Mouse (Mus musculus) midbrain, embryonic 16.5 days (tissue): ENCODE results near the gene Ggt1. TPM values are rescaled to one million over a fixed set of nuclear protein-coding genes. Genes with fewer than 3 reads are reported as not detected.
A peak's percentile ranks its signal among the peaks of the same experiment; 100 is the strongest.

Experiments
- ATAC-seq: fragments of 200-750 bp; cut with Nextera tagmentation; 2 replicates; pipeline ENCODE4 v1.8.0; 2017; ENCODE audit warnings: moderate TSS enrichment
- H3K27ac ChIP-seq: fragments of 300-500 bp; sonication (generic); 2 replicates; pipeline ENCODE4 v1.5.1; 2014; ENCODE audit warnings: mild to moderate bottlenecking, low read length, mixed read lengths
- H3K27me3 ChIP-seq: fragments of 300-500 bp; sonication (generic); 2 replicates; pipeline ENCODE4 v1.6.1; 2014; ENCODE audit warnings: low read depth, low read length, mixed read lengths; ENCODE audit not compliant: control insufficient read depth, insufficient read depth
- H3K36me3 ChIP-seq: fragments of 300-500 bp; sonication (generic); 2 replicates; pipeline ENCODE4 v1.6.1; 2014; ENCODE audit warnings: mild to moderate bottlenecking, low read length, moderate library complexity, mixed read lengths; ENCODE audit not compliant: control insufficient read depth, insufficient read depth
- H3K4me1 ChIP-seq: fragments of 300-500 bp; sonication (generic); 2 replicates; pipeline ENCODE4 v1.6.1; 2014; ENCODE audit warnings: mild to moderate bottlenecking, low read length, mixed read lengths; ENCODE audit not compliant: control insufficient read depth, insufficient read depth
- H3K4me2 ChIP-seq: fragments of 300-500 bp; sonication (generic); 2 replicates; pipeline ENCODE4 v1.6.1; 2014; ENCODE audit warnings: mild to moderate bottlenecking, low read length, mixed read lengths
- H3K4me3 ChIP-seq: fragments of 300-500 bp; sonication (generic); 2 replicates; pipeline ENCODE4 v1.5.1; 2014; ENCODE audit warnings: low read depth, mild to moderate bottlenecking, low read length, moderate library complexity, mixed read lengths
- H3K9ac ChIP-seq: fragments of 300-500 bp; sonication (generic); 2 replicates; pipeline ENCODE4 v1.6.1; 2014; ENCODE audit warnings: low read depth, low read length, mixed read lengths
- H3K9me3 ChIP-seq: fragments of 300-500 bp; sonication (generic); replicated peaks from 2 replicates; pipeline ENCODE4 v1.6.1; 2014; ENCODE audit warnings: mild to moderate bottlenecking, low read length, mixed read lengths; ENCODE audit not compliant: control insufficient read depth, poor library complexity, severe bottlenecking
- WGBS: fragments of 180-500 bp; shearing (Covaris S2); extraction: QIAGEN DNeasy Blood & Tissue Kit; methylation state at CpG from one replicate; pipeline ENCODE4 v1.1.7; 2014; 5-methylcytosine and 5-hydroxymethylcytosine counted together
- polyA plus RNA-seq: library from polyadenylated mRNA; unstranded; fragments of >200 nt; fragmentation: Nextera tagmentation; extraction: Ambion mirVana; gene quantifications from 2 replicates; pipeline ENCODE4 v1.2.1, GENCODE M21; 2015

The Ggt1 gene
- polyA plus RNA-seq, 1 experiment from 2014 or later, result 1.3 TPM

DNA sequence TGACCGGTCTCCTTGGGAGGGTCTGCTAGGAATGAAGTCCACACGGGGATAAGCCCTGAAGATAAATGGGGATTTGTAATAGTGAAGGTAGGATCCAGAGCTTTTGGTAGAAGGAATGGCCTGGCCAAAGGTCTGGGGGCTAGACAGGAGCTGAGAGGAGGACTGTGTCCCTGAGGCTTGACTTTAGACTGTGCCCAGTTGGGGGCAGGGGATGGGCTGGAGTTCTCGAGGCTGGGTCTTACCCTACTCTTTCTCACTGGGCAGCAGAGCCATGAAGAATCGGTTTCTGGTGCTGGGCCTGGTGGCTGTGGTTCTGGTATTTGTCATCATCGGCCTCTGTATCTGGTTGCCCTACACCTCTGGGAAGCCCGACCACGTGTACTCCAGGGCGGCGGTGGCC lies 12.6 kb downstream of the Ggt1 start:
- Histone ChIP-seq H3K27ac (no peak overlapping the region), H3K27me3 (no peaks in the 10 kb centered on the region), H3K9ac (no peak overlapping the region), H3K36me3 (no peaks in the 10 kb centered on the region), H3K4me1 (no peaks in the 10 kb centered on the region), H3K4me2 (no peak overlapping the region), H3K9me3 (no peaks in the 10 kb centered on the region), H3K4me3 (no peak overlapping the region)
- WGBS, result 88% methylated on average over 9 of the region's 9 CpGs
- no peak for ATAC-seq

GRCm38 (mm10) chr10:75579129-75579528 lies 17.7 kb downstream of the Ggt1 start:
- no peak for ATAC-seq
- 89% methylated on average over 6 of the region's 6 CpGs for WGBS
- no peaks in the 10 kb centered on the region for H3K27me3 ChIP-seq

DNA sequence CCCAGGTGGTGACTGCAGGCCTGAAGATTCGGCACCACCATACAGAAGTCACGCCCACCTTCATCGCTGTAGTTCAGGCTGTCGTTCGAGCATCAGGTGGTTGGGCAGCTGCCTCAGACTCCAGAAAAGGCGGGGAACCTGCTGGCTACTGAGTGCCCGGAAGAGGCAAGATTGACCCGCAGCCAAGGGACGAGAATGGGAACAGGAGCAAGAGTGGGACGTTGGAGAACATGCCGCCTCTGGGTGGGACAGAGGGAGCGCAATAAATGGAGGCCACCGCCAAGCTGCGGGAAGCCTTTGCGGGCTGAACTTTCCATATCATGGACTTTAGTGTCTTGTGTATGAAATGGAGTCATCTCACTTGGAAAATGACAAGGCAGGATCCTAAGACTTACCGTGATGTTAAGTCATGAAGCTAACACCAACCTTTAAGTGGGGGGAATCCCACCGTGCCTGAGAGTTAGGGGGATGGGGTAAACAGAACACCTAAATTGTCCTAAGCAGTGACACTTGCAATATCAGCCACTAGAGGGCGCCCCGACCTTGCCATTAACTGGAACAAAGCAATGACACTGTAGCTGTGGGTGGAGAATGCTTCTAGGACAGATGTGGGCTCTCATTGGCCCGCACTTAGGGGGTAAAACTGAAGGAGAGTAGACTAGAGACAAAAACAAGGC lies 24.6 kb downstream of the Ggt1 start:
- H3K4me2 ChIP-seq, result peak overlapping the region; percentile 46
- no peaks in the 10 kb centered on the region for H3K36me3 ChIP-seq
- no peak overlapping the region for H3K27ac ChIP-seq
- H3K4me3 ChIP-seq, result no peak overlapping the region
- peaks cover 2% of the 10 kb centered on the region; the same call in 1 of the 2 replicates for H3K4me1 ChIP-seq
- H3K9me3 ChIP-seq, result no peaks in the 10 kb centered on the region
- no peak overlapping the region for H3K9ac ChIP-seq
- no peaks in the 10 kb centered on the region; the same call in 1 of the 2 replicates for H3K27me3 ChIP-seq
- 23% methylated on average over 20 of the region's 20 CpGs for WGBS
- ATAC-seq, result peak; percentile 87

More at GRCm38 (mm10) chr10:75579129-75579528, 17.7 kb downstream of the Ggt1 start:
- Histone ChIP-seq H3K4me1 (no peaks in the 10 kb centered on the region), H3K4me3 (no peak overlapping the region), H3K9ac (no peak overlapping the region), H3K36me3 (no peaks in the 10 kb centered on the region), H3K27ac (no peak overlapping the region), H3K4me2 (no peak overlapping the region), H3K9me3 (no peaks in the 10 kb centered on the region)

DNA sequence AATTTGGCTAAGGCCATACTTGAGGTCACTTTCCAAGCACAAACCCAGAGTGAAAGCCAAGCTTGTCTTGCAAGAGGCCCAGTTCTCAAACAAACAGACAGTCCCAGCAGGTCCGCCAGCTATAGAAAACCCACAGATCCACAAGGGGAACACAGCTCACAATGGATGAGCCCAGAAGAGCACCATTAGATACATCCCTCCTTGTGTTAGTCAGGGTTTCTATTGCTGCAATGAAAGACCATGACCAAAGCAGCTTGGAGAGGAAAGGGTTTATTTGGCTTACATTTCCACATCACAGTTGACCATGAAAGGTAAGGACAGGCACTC lies 25.1 kb downstream of the Ggt1 start:
- no peak overlapping the region for H3K9ac ChIP-seq
- no peaks in the 10 kb centered on the region; the same call in 1 of the 2 replicates for H3K27me3 ChIP-seq
- no peaks in the 10 kb centered on the region for H3K9me3 ChIP-seq
- 89% methylated on average over 1 of the region's 1 CpGs for WGBS
- H3K4me3 ChIP-seq, result no peak overlapping the region
- no peaks in the 10 kb centered on the region for H3K36me3 ChIP-seq
- ATAC-seq, result peak; percentile 52
- H3K27ac ChIP-seq, result no peak overlapping the region
- peaks cover 2% of the 10 kb centered on the region; the same call in 1 of the 2 replicates for H3K4me1 ChIP-seq
- no peak overlapping the region for H3K4me2 ChIP-seq

DNA sequence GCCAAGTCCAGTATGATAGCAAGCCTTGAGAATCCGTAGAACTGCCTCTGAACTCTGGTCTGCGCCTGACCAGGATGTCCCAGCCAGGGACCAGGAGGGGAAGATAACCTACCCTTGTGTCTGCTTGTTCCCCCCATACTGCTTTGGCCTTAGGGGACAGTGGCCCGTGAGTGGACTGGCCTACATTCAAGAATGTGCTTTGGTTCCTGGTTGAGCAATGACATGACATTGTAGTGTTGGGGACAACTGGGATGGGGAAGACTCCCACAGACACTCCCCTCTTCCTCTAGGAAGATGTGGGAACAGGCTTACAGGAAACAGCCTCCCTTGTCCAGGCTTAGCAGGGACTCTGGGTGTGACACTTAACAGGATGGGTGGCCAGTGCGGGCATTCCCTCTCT lies 26.4 kb downstream of the Ggt1 start:
- no peak overlapping the region for H3K4me3 ChIP-seq
- no peak overlapping the region for H3K27ac ChIP-seq
- no peaks in the 10 kb centered on the region; the same call in 1 of the 2 replicates for H3K27me3 ChIP-seq
- H3K4me1 ChIP-seq, result peaks cover 2% of the 10 kb centered on the region; the same call in 1 of the 2 replicates
- no peaks in the 10 kb centered on the region for H3K36me3 ChIP-seq
- no peaks in the 10 kb centered on the region for H3K9me3 ChIP-seq
- no peak overlapping the region for H3K4me2 ChIP-seq
- 86% methylated on average over 4 of the region's 4 CpGs for WGBS
- ATAC-seq, result no peak
- no peak overlapping the region for H3K9ac ChIP-seq

DNA sequence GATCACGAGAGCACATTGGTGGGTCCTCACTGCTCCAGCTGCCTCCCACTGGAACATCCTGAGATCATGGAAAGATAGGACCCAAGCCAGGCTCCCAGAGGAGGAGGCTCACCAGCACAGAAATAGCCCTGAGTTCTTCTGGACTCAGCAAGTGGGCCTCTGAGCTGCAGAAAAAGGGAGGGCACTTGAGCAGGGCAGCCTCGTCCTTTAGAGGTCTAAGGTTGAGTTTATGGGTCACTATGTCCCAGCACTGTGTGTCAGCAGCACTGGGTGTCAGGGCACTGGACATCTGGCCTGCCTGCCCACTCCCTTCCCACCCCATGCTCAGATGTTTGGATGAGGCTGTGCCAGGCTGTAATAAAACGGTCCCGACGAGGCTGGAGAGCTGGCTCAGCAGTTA lies 26.9 kb downstream of the Ggt1 start:
- WGBS, result 83% methylated on average over 5 of the region's 5 CpGs
- H3K9ac ChIP-seq, result no peak overlapping the region
- no peak overlapping the region for H3K4me2 ChIP-seq
- ATAC-seq, result no peak
- no peaks in the 10 kb centered on the region; the same call in 1 of the 2 replicates for H3K27me3 ChIP-seq
- H3K9me3 ChIP-seq, result no peaks in the 10 kb centered on the region
- peaks cover 2% of the 10 kb centered on the region; the same call in 1 of the 2 replicates for H3K4me1 ChIP-seq
- no peak overlapping the region for H3K4me3 ChIP-seq
- H3K36me3 ChIP-seq, result no peaks in the 10 kb centered on the region
- H3K27ac ChIP-seq, result no peak overlapping the region

- ATAC-seq, result no peak
- Histone ChIP-seq H3K4me2 (no peak within 1 kb of the TSS), H3K4me3 (no peak within 1 kb of the TSS), H3K36me3 (no peaks in the 10 kb centered on the region), H3K9me3 (no peaks in the 10 kb centered on the region), H3K27ac (no peak within 1 kb of the TSS), H3K27me3 (no peaks in the 10 kb centered on the region; the same call in 1 of the 2 replicates), H3K4me1 (peaks cover 2% of the 10 kb centered on the region; the same call in 1 of the 2 replicates), H3K9ac (no peak within 1 kb of the TSS)
- WGBS, result 30% methylated on average over 5 of the region's 5 CpGs
Observed at GRCm38 (mm10) chr10:75589129-75589528, 27.7 kb downstream of the Ggt1 start, which contains the start of gene Ggt5. Gene Ggt5 (plus strand): TSS chr10:75589340.

DNA sequence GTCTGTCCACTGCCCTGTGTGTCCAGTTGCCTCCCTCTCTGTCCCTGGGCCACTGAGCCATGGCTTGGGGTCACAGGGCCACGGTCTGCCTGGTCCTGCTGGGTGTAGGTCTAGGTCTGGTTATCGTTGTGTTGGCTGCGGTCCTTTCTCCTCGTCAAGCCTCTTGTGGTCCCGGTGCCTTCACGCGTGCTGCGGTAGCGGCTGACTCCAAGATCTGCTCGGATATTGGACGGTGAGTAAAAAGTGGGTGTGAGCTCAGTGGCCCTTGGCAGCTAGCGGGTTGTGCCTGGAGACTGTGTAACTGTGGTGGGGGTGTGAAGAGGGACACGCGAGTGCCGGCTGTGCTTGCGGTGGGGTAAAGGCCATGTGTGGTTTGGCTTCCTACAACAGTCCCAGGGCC lies 28.2 kb downstream of the Ggt1 start:
- 85% methylated on average over 16 of the region's 16 CpGs for WGBS
- H3K4me1 ChIP-seq, result peaks cover 2% of the 10 kb centered on the region; the same call in 1 of the 2 replicates
- no peak overlapping the region for H3K4me3 ChIP-seq
- H3K9ac ChIP-seq, result no peak overlapping the region
- ATAC-seq, result no peak
- no peaks in the 10 kb centered on the region; the same call in 1 of the 2 replicates for H3K27me3 ChIP-seq
- no peaks in the 10 kb centered on the region for H3K9me3 ChIP-seq
- no peak overlapping the region for H3K27ac ChIP-seq
- H3K36me3 ChIP-seq, result no peaks in the 10 kb centered on the region
- no peak overlapping the region for H3K4me2 ChIP-seq

DNA sequence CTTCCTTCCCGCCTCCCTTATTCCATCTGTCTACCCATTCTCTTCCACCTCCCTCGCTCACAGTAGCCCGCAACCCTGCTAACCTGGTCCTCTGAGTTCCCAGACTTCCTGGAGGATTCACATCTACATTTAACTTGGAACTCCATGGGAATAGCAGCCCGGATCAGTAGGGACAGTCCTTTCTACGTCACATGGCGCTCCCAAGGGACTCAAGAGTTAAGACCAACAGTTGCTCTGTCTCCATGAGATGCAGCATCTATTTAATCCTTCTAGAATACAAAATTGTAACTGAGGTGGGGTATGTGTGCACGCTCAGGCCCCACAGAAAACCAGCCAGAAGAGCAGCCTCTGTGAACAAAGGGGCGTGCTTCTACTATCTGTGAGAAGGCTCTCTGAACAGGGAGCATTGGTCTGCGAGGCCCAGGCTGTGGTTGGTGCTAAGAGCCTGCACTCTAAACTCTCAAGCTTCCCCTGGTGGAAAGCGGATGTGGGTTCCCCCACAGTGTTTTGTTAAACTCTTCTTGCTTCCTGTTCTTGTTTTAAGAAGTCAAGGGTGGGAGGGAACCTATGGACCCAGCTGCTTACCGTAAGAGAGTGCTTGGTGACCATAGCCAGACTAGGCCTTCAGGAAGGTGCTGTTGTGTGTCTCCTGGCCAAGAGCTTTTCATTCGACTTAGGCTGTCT lies 29.9 kb downstream of the Ggt1 start:
- no peaks in the 10 kb centered on the region for H3K27me3 ChIP-seq
- H3K4me1 ChIP-seq, result peaks cover 1% of the 10 kb centered on the region; the same call in 1 of the 2 replicates
- H3K9me3 ChIP-seq, result no peaks in the 10 kb centered on the region
- H3K36me3 ChIP-seq, result no peaks in the 10 kb centered on the region
- H3K27ac ChIP-seq, result no peak overlapping the region
- no peak overlapping the region for H3K4me2 ChIP-seq
- H3K4me3 ChIP-seq, result no peak overlapping the region
- no peak for ATAC-seq
- WGBS, result 78% methylated on average over 12 of the region's 12 CpGs
- no peak overlapping the region for H3K9ac ChIP-seq
